Mouse (Mus musculus) neural tube, postnatal 0 days (tissue): ENCODE results near the gene Prss37. TPM values are rescaled to one million over a fixed set of nuclear protein-coding genes. Genes with fewer than 3 reads are reported as not detected.

Experiments
- polyA plus RNA-seq: library from polyadenylated mRNA; unstranded; fragments of >200 nt; fragmentation: Nextera tagmentation; extraction: Ambion mirVana; gene quantifications from 2 replicates; pipeline ENCODE4 v1.2.1, GENCODE M21; 2015

The Prss37 gene
- polyA plus RNA-seq: not detected in 2 replicates

GRCm38 (mm10) chr6:40519408-40519807 is at the start of gene Prss37:
Gene Prss37, minus strand, starts transcription at chr6:40519508.

GRCm38 (mm10) chr6:40554950-40555349 is 35.6 kb upstream of the Prss37 start, which contains the start of gene Olfr461:
Gene Olfr461, minus strand, starts transcription at chr6:40555050.

DNA sequence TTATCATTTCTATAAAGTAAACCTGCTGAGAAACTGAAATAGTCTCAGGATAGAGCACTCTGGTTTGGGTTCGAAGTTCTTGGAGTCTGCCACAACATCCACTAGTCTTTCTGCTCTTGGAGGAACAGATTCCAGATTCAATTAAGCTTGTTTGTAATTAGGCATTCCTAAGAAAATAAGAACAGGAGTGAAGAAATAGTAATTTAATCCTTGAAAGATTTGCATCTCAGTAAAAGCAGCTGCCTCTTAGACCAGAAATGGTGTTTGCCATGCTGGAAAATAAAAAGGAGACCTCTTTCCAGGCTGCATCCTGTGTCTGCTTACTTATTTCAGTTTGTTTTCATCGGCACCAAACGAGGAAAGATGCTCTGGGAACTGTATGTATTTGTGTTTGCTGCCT is 26.1 kb downstream of the Prss37 start, which contains the start of gene Tas2r108:
Gene Tas2r108 (plus strand): TSS at position 301 of the 400 bp plus-strand sequence.

DNA sequence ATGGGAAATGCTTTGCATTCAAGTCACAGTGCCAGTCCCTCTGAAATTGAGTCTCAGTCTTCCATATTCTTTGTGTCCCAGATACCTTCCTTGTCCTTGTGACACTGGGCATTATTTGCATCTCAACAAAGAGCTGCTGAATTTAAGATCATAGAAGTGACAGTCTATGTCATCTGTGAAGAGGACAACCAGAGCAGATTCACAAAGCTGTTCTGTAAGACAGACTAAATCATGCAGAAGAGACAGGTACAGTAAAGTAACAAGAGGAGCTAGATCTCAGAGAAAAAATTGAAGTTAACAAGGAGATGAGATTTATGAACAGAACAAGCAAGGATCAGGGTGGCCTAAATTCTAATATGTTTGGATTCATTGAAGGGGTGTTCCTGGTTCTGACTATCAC is 28.4 kb downstream of the Prss37 start, which contains the start of gene Tas2r137:
Gene Tas2r137 (plus strand): TSS at position 301 of the 400 bp plus-strand sequence.

DNA sequence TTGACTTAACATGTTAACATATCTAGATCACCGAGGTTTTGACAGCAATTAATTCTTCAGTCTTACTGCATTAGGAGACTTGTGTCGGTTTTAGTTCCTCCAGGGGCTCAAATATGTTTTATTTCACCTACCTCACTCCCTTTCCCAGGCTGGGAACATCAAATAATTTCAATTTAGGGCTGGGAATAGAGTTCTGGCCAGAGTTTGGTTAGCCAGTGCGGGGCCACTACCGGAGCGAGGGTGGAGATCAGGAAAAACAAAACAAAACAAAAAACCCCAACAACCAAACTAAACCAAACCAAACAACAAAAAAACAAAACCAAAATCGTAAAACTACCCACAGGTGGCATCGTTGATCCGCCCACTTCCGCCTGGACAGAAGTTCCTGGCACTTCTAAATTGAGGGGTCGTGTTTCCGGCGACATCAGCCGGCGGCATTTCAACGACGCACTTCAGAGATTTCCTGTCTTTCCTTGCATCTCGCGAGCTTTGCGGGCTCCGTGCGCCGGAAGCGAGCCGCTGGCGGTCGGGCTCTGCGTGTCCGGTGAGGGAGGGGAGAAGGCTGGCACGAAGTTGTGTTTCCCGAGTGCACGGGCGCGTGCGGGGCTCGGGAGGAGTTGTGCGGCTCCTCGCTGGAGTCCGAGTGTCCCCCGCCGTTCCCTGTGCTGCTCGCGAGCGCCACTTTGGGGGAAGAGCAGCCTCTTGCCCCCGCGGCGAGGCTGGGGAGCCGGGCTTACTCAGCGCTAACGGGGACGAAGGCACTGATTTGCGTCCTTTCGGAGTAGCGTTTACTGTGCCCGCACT is 48.2 kb downstream of the Prss37 start, which contains the start of gene Ssbp1:
Gene Ssbp1 (plus strand): TSS at position 437 of the 804 bp plus-strand sequence.

Other genes with a start within 250 kb of the Prss37 start
- gene Agk, start 194.3 kb downstream of the Prss37 start, polyA plus RNA-seq: 55.4 and 60.3 TPM in 2 replicates
- gene E330009J07Rik, start 83.4 kb downstream of the Prss37 start, polyA plus RNA-seq: 14.4 and 14.9 TPM in 2 replicates
- gene Wee2, start 80.4 kb downstream of the Prss37 start, polyA plus RNA-seq: 0.12 and 0.19 TPM in 2 replicates
- gene Ssbp1, start 48.2 kb downstream of the Prss37 start, polyA plus RNA-seq: 81.6 and 88.9 TPM in 2 replicates
- not detected in 2 replicates for gene Tas2r137, start 28.3 kb downstream of the Prss37 start, polyA plus RNA-seq
- gene Tas2r108, start 26.0 kb downstream of the Prss37 start, polyA plus RNA-seq: 0.53 TPM in 1 of 2 replicates, not detected in the other
- 0.05 and 0.08 TPM in 2 replicates for gene Olfr461, start 35.5 kb upstream of the Prss37 start, polyA plus RNA-seq
- gene Olfr460, start 50.0 kb upstream of the Prss37 start, polyA plus RNA-seq: not detected in 2 replicates
- gene Clec5a, start 66.3 kb upstream of the Prss37 start, polyA plus RNA-seq: 1.9 and 2.0 TPM in 2 replicates
- gene Tas2r138, start 93.8 kb upstream of the Prss37 start, polyA plus RNA-seq: not detected in 2 replicates
- gene Mgam, start 109.3 kb upstream of the Prss37 start, polyA plus RNA-seq: 0.08 and 0.31 TPM in 2 replicates